Mouse (Mus musculus) activated CD4-positive, CD25-positive, alpha-beta regulatory T cell, adult 4 months (primary cell): ENCODE results near the gene Dnhd1. TPM values are rescaled to one million over a fixed set of nuclear protein-coding genes. Genes with fewer than 3 reads are reported as not detected.
"Not testable (repeated sequence)": the region's sequence is repeated elsewhere in the genome, so short reads cannot be mapped to it uniquely, and the experiment has no call there.

Source experiments
- ATAC-seq: one replicate; pipeline ENCODE4 v1.8.0; 2017
- polyA plus RNA-seq, 2 experiments: library from polyadenylated mRNA; unstranded; fragments of 100-300 nt; shearing (Covaris generic); gene quantifications; one replicate each; pipeline ENCODE4 v1.2.1; 2017

Gene Dnhd1
- polyA plus RNA-seq, 2 experiments from 2014 or later: 0.98 to 1.1 TPM

DNA sequence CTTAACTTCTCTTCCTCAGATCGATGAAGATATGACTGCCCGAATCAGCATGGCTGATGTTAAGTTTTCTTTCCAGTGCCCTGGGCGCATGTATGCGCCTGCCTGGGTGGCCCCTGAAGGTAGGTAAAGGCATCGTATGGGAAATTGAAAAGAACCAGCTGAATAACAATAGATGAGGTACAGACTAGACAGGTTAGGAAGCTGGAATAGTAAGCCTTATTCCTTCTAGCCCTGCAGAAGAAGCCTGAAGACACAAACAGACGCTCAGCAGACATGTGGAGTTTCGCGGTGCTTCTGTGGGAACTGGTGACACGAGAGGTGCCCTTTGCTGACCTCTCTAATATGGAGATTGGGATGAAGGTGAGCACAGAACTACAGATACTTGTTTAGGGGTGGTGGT, 91.4 kb downstream of the Dnhd1 start:
- ATAC-seq: no peak

DNA sequence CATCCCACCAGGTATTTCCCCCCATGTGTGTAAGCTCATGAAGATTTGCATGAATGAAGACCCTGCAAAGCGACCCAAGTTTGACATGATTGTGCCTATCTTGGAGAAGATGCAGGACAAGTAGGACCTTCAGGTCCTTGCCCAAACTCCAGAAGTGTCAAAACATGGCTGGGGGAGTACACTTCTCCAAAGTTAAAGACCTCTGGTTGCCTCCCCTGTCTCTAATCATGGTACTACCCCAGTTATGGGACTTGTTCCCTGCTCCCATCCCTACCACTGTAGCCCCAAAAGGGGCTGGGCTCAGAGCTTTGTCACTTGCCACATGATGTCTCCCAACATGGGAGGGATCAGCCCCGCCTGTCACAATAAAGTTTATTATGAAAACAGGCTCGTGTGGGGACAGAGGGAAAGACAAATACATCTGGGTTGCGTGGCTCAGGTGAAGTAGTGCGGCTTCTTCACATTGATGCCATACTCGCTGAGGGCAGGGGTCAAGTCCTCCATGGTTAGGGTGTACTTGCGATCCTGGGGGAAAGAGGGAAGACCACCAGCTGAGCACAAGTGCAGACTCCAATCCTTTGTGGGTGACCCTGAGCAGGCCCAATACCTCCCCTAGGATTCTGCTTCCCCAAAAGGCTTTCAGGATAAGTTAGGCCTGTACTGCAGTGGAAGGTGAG, 92.0 kb downstream of the Dnhd1 start:
- ATAC-seq: not testable (repeated sequence)

DNA sequence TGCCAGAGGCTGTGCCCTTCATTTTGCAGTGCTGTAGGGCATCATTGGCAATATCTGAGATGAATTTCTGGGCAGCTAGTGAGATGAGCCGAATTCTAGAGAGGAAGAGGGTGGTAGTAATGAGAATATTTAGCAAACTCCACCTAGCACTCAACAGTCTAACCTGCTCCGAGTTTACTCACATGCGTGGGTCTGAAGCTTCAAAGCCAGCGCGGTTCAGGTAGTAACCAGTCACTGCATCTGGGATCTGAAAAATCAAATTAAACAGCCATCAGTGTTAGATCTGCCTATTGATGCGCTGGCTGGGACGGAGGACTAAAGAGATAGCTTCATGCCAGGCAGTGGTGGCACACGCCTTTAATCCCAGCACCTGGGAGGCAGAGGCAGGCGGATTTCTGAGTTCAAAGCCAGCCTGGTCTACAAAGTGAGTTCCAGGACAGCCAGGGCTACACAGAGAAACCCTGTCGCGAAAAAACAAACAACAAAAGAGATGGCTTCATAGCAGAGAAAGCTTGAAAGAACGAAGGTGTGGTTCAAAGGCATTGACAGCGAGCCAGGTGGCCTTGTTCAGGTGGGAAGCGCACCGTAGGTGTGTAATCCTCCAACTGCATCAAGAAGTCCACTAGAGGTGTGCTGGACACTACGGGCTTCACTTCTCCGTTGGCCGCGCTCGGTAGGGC, 92.8 kb downstream of the Dnhd1 start:
- ATAC-seq: not testable (repeated sequence)

DNA sequence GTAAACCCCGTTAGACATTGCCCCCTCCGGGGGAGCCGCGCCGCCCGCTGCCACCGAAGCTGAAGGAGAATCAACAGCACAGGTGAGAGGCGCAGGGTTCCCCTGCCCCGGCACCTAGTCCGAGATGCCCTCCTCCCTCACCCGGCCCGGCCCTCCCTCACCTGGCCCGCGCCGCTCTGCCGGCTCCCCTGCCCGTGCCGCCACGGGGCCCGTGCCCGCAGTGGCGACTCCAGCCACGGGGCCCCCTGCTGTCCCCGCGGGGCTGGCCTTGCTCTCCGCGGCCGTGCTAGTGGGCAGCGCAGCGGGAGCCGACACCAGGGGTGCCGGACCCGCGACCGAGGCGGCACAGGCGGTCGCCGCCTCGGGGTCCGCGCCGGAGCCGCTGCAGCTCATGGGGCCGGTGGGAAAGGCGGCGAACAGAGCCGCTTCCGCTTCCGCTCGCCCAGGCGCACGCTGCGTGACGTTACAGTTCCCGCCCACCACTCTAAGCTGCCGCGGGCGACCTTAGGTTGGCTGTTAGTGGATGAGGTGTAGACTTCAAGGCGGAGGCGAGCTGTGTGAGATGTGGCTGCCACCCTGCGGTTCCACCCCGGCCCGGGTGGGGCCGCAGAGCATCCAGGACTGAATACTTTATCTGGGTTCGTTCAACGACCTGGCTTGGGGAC, 93.4 kb downstream of the Dnhd1 start, which contains the start of gene Taf10:
Gene Taf10 (minus strand): TSS at position 436 of the 665 bp plus-strand sequence.
- peak; percentile 100 for ATAC-seq

DNA sequence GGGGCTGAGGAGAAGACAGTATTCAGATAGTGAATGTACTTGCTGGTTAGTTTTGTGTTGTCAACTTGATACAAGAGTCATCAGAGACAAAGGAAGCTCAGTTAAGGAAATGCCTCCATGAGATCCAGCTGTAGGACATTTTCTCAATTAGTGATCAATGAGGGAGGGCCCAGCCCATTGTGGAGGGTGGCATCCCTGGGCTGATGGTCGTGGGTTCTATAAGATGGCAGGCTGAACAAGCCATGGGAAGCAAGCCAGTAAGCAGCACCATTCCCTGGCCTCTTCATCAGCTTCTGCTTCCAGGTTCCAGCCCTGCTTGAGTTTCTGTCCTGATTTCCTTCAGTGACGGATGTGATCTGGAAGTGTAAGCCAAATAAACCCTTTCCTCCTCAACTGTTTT, 97.1 kb downstream of the Dnhd1 start:
- no peak for ATAC-seq

DNA sequence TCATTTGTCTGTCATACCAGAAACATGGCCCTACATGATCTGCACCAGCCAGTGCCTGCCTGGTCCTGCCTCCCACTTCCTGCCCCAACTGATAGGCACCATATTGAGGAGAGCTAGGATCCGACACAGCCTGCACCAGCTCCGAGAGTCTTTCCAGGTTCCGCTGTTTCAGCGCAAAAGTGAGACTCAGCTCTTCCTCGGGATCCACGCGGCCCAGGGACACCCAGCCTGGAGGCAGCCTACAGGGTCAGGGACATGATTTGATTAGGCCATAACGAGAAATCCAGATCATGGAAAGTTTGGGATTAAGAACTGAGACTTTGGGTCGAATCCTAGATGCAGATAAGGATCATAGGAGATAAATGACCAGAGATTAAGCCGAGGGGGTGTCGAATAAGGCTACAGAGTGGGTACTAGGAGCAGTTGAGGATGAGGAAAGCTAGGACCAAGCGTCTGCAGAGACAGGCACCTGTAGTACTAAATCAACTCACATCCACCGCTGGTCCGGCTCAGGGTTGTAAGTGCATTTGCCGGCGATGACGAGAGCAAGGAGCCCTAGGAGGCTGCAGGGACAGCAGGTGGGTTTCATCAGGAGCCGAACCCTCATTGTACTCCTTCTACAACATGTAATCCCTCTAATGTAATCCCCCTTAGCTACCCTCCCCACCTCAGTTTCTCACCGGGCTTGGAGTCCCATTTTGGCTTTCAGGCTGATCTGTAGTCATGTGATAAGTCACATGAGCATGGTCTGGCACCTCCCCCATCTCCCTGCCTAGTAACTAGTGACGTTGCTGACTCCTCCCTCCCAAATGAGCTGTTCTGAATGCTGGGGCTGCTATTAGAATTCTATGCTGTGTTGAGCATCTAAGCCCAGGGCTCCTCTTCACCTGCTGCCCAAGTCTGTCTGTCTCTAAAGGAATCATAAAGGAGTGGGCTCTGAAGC, 101.1 kb downstream of the Dnhd1 start, which contains the start of gene Tpp1:
Gene Tpp1 (minus strand): TSS at position 745 of the 943 bp plus-strand sequence.
- ATAC-seq: peak; percentile 100

DNA sequence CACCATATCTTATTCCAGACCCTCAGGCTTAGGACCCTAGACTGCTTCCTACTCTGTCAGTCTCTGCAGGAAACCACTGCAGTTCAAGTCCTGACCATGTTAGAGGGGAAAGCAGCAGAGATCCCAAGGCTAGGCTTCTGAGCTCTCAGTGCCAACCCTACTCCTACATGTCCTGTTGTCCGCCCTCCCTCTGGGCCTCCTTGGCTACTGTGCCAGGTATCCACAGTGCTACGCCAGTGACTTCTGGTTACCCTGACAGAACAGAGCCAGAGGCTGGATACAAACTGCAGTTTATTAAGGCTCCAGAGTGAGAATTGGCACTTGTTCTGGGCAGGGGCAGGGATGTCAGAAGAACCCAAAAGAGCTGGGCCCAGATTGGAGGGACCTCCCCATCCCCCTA, 102.1 kb downstream of the Dnhd1 start:
- ATAC-seq: no peak

DNA sequence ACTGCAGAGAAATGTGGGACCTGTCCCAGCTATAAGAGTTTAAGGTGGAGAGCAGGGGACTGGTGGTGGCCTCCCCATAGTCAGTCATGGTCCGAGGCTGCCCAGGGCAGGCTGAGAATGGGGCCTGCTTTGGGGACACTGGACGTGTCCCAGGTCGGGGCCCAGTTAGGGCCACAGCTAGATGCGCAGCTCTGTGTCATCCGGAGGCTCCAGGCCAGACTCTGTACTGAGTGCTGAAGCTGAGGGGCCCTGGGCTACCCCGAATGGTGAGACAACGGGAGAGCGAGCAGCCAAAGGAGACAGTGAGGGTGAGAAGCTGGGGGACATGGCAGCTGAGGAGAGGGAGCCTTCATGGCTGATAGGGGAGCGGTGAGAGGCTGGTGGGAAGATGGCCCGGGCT, 102.7 kb downstream of the Dnhd1 start:
- ATAC-seq: no peak

DNA sequence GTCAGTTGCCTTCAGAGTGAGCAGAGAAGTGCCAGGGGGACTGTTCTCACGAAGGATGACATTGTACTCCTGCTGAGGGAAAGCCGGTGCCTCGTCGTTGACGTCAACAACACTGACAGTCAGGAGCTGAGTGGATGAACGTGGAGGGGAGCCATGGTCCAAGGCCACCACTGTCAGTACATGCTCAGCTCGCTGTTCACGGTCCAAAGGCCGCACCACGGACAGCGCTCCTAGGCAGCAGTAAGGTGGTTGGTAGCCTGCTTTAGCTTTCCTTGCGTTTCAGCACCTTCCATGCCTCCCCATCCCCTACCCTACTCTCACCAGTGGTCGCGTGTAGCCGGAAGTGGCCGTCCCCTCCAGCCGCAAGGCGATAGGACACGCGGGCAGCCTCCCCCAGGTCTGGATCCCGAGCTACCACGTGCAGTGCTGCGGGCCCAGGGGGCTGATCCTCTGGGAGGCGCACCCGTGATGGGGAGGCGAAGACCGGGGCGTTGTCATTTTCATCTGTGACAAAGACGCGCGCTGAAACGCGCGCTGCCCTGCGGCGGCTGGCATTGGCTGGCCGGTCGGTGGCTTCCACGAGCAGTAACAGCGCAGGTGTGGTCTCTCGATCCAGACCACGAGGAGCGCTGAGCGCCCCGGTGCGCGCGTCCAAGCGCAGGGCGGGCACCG, 111.3 kb downstream of the Dnhd1 start:
- ATAC-seq: no peak

DNA sequence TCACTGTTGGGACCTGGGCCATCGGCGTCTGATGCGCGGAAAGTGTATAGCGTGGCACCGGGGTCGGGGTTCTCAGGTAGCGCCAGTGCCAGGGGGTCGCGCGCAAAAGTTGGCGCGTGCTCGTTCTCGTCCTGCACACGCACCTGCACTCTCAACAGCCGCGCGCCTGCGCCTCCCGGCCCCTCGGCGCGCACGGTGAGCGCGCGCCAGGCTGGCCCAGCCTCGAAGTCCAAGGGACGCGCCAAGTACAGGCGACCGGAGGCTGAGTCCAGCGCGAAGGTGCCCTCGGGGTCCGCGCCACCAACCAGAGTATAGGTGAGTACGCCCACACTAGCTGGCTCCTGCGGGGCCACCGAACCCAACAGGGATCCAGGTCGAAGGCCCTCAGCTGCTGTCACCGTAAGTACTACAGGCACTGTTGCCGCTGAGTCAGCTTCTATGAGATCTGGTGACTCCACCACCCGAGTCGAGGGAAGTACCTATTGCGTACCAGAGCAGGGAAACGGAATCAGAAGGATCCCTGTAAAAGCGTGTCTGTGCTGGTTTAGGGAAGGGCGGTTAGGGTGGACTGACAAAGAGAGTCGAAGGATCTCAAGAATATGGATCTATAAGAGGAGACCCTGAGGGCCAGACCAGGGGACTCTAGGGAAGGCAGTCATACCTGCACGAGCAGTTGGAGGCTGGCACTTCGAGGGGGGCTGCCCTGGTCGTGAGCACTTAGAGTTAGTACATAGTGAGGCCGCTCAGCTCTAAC, 112.1 kb downstream of the Dnhd1 start:
- ATAC-seq: no peak

DNA sequence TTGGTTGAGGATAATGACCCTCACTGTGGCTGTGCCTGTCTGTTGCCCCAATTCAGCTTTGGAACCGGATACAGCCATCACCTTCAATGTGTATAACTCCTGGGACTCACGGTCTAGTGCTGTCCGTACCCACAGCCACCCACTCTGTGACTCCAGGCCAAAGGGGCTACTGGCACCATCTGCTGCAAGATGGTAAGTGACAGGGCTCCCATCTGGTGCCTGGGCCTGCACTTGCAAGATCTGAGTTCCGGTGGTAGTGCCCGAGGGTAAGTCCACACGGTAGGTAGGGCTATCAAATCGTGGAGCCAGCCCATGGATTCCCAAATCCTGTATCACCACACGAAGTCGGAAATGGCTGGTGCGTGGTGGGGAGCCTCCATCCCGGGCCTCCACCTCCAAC, 113.7 kb downstream of the Dnhd1 start:
- no peak for ATAC-seq

DNA sequence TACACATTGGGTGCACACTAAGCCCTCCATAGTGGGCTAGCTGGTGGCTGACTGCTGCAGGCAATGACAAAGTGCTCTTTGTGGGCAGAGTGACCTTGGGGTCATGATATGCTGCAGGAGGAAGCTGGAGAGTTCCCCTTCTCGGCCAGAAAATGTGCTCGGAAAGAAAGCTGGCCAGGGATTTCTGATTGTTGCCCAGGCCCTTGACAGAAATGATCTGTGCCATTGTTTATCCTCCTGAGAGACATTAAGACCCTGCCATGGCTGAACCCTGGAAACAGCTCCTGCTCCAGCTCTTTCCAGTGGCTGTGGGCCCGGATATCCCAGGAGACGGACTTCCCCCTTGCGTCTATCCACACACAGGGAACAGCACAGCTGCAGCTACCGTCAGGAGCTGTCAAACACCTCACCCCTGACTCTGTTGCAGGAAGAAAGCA, 117.1 kb downstream of the Dnhd1 start:
- ATAC-seq: no peak

DNA sequence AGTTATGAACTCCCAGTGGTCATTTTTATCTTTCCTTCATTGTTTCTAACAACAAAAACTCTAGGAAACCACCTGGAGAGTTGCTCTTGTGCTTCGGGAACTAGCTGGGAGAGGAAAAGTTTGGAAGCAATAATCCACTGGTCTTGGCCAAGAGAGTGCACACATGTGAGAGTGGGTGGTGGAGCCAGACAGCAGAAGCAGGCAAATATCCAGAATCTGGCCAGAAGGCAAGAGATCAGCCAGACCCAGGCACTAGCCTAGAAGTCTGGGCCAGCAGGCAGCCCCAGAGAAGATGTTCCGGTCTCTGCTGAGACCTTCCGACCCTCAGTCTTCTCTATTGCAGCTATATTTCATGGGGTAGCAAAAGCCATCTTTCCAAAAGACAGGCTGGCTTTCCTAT, 119.3 kb downstream of the Dnhd1 start:
- ATAC-seq: no peak

Other genes starting within 250 kb of the Dnhd1 start
- not detected for gene Cnga4, start 246.3 kb upstream of the Dnhd1 start, polyA plus RNA-seq
- gene Cckbr, start 225.1 kb upstream of the Dnhd1 start, polyA plus RNA-seq: not detected
- gene Cavin3, start 168.5 kb upstream of the Dnhd1 start, polyA plus RNA-seq: not detected
- 10 to 100 TPM; 20.4 to 25.0 TPM for gene Smpd1, start 96.5 kb upstream of the Dnhd1 start, polyA plus RNA-seq
- gene Apbb1, start 69.2 kb upstream of the Dnhd1 start, polyA plus RNA-seq: 1 to 10 TPM; 3.5 to 4.2 TPM
- not detected for gene Hpx, start 50.7 kb upstream of the Dnhd1 start, polyA plus RNA-seq
- gene Trim3, start 17.3 kb upstream of the Dnhd1 start, polyA plus RNA-seq: 1 to 10 TPM; 1.9 to 2.5 TPM
- 100 to 1,000 TPM; 214 to 228 TPM for gene Timm10b, start 10.8 kb upstream of the Dnhd1 start, polyA plus RNA-seq
- gene Arfip2, start 10.4 kb upstream of the Dnhd1 start, polyA plus RNA-seq: 10 to 100 TPM; 12.4 to 13.6 TPM
- gene Gm45799, start 10.3 kb upstream of the Dnhd1 start, polyA plus RNA-seq: 1 to 10 TPM; 3.1 to 5.4 TPM
- gene Ilk, start 85.8 kb downstream of the Dnhd1 start, polyA plus RNA-seq: 100 to 1,000 TPM; 131 to 173 TPM
- 10 to 100 TPM; 15.3 to 15.8 TPM for gene Rrp8, start 86.6 kb downstream of the Dnhd1 start, polyA plus RNA-seq
- gene Taf10, start 93.5 kb downstream of the Dnhd1 start, polyA plus RNA-seq: 10 to 100 TPM; 11.5 to 16.1 TPM
- 100 to 1,000 TPM in 1 of 2 experiments, 10 to 100 TPM in 1; 86.2 to 106 TPM for gene Tpp1, start 101.4 kb downstream of the Dnhd1 start, polyA plus RNA-seq
- gene Dchs1, start 136.8 kb downstream of the Dnhd1 start, polyA plus RNA-seq: not detected
- gene Mrpl17, start 160.3 kb downstream of the Dnhd1 start, polyA plus RNA-seq: 100 to 1,000 TPM; 175 to 216 TPM